10 mouse cellular contexts compared by ENCODE assay signal in the genomic region with DNA sequence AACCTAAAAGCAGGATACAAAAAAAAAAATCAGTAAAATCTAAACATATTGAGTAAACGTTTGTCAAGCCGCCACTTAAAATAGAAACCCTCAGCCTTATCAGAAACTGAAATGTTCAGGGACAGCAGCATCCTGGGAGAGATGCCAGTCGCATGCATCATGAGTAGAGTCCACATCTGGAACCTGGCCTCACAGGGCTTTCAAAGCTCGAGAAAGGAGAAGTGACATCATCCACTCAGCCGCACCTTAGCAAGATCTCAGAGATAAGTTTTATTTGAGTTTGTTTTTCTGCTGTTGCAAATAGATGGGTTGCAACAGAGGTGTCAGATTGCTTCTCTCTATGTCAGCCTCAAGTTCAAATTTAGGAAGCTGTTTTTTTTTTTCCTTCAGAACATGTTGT. TPM values are rescaled to one million over a fixed set of nuclear protein-coding genes. Genes with fewer than 3 reads are reported as not detected.
A peak's percentile ranks its signal among the peaks of the same experiment; 100 is the strongest.
DNase-seq lines count a peak whose midpoint lies in the region; TF ChIP-seq lines count a peak whose summit lies in the region.
"Had no signal": no experiment of that assay in that cellular context is flagged by ENCODE, and none has a peak within 500 bp of the region (broad histone marks: within the 10 kb centered on the region; RNA-seq: fewer than 3 reads in every experiment).

No protein-coding gene starts in this region.

- DNase-seq in urinary bladder, adult 18-20 months (ENCODE audit: low spot score in 2 of 2) = peak; percentile 6 to 21
- DNase-seq in urinary bladder, adult 2 months (ENCODE audit: low spot score) = no peak
- peak; percentile 31 for DNase-seq in c-Kit-positive CD71-negative TER-119-negative erythroid progenitor cells, embryonic 14.5 days (ENCODE audit: low read depth)
- DNase-seq in lung, adult 2 months = peak; percentile 26
- peak; percentile 9 for DNase-seq in yolk sac, embryonic 10.5 days (ENCODE audit: low spot score)
- no peak for DNase-seq in left cerebral cortex, postnatal 36 days (ENCODE audit: low spot score in 2 of 2)
- DNase-seq in right cerebral cortex, postnatal 10 days (ENCODE audit: low spot score in 2 of 2) = no peak
- no peak for DNase-seq in kidney, adult 18-20 months
- DNase-seq: right cerebral cortex, postnatal 4 days had no signal

- WGBS in lung, adult 2 months = 3% methylated on average over 5 of the region's 5 CpGs

- intact Hi-C loops in left cerebral cortex, postnatal 36 days (cut with DNase I) = no loop called here

- TF ChIP-seq CTCF in lung, adult 2 months (IDR thresholded peaks at IDR 0.05; ENCODE audit: insufficient read depth, low read length) = no peak

- no peak for TF ChIP-seq POLR2A in lung, adult 2 months (IDR thresholded peaks at IDR 0.05; ENCODE audit: borderline replicate concordance, extremely low read depth, low read depth, low read length)

- H3K4me3 ChIP-seq in lung, adult 2 months (replicated peaks; ENCODE audit: extremely low read depth, low read depth, low read length) = no peak overlapping the region
- H3K4me3 ChIP-seq: embryonic facial prominence, embryonic 13.5 days had no signal

- no peaks in the 10 kb centered on the region for H3K4me1 ChIP-seq in lung, adult 2 months (ENCODE audit: control insufficient read depth, insufficient read depth, low read length)
- H3K4me1 ChIP-seq: embryonic facial prominence, embryonic 13.5 days had no signal

RNA-seq across cellular contexts. Expression of a gene that starts 31.3 kb away (rescaled TPM):
- 33.0 and 43.4 TPM in 2 replicates for polyA plus RNA-seq in urinary bladder, adult 2 months (2012; rRNA removed)
- 39.3 and 46.2 TPM in 2 replicates for polyA plus RNA-seq in lung, adult 2 months (2012; rRNA removed)
- total RNA-seq in left cerebral cortex, postnatal 36 days (2021) = 10 to 100 TPM; 88.0 to 94.2 TPM

Comparison
In these comparisons a context has a peak if more than half of its experiments do, and no peak if none do; other contexts are left out.
1. DNase-seq: peak in urinary bladder, adult 18-20 months (2 of 2), c-Kit-positive CD71-negative TER-119-negative erythroid progenitor cells, embryonic 14.5 days (single experiment), lung, adult 2 months (single experiment) and yolk sac, embryonic 10.5 days (single experiment); none in urinary bladder, adult 2 months (single experiment), left cerebral cortex, postnatal 36 days (0 of 2), right cerebral cortex, postnatal 10 days (0 of 2) and kidney, adult 18-20 months (single experiment).